ENCODE assay signal across 27 mouse cellular contexts in genomic region chr2:59289411-59289810, GRCm38 (mm10).
DNase-seq lines count a peak whose midpoint lies in the region; ATAC-seq and TF ChIP-seq lines count a peak whose summit lies in the region.
"Had no signal": no experiment of that assay in that cellular context is flagged by ENCODE, and none has a peak within 500 bp of the region (broad histone marks: within the 10 kb centered on the region; RNA-seq: fewer than 3 reads in every experiment).

No protein-coding gene starts in this region.

- no peaks in the 10 kb centered on the region for H3K27me3 ChIP-seq in midbrain, embryonic 11.5 days (ENCODE audit: control insufficient read depth, insufficient read depth, low read length)
- no peaks in the 10 kb centered on the region for H3K27me3 ChIP-seq in midbrain, embryonic 16.5 days (ENCODE audit: control insufficient read depth, insufficient read depth, low read depth, low read length)
- no peaks in the 10 kb centered on the region for H3K27me3 ChIP-seq in cerebellum, adult 2 months (ENCODE audit: control insufficient read depth, insufficient read depth, low read length)
- H3K27me3 ChIP-seq: CH12.LX; embryonic facial prominence, embryonic 13.5 days; embryonic facial prominence, embryonic 15.5 days; forebrain, embryonic 12.5 days; Patski had no signal

- no peak for TF ChIP-seq POLR2A in cerebellum, adult 2 months (IDR thresholded peaks at IDR 0.05; ENCODE audit: borderline replicate concordance, insufficient read depth, low read length)

- no peak for TF ChIP-seq CTCF in cerebellum, adult 2 months (IDR thresholded peaks at IDR 0.05; ENCODE audit: borderline replicate concordance, insufficient read depth, low read depth, low read length)

- H3K36me3 ChIP-seq in midbrain, embryonic 11.5 days (ENCODE audit: control insufficient read depth, insufficient read depth, low read length): no peaks in the 10 kb centered on the region
- no peaks in the 10 kb centered on the region for H3K36me3 ChIP-seq in midbrain, embryonic 16.5 days (ENCODE audit: control insufficient read depth, insufficient read depth, low read length)
- H3K36me3 ChIP-seq: embryonic facial prominence, embryonic 13.5 days; embryonic facial prominence, embryonic 15.5 days; forebrain, embryonic 12.5 days had no signal

- peak; percentile 39 for DNase-seq in midbrain, embryonic 11.5 days (ENCODE audit: low spot score, missing footprints)
- peak; percentile 62 for DNase-seq in Muller cell, postnatal 12 days (ENCODE audit: inconsistent ontology term)
- DNase-seq in gastrocnemius, postnatal 14 days: no peak
- DNase-seq in cerebellum, adult 2 months: no peak
- DNase-seq: adrenal gland, adult 8-10 months; adrenal gland, postnatal 14 days; adrenal gland, postnatal 36 days; B cell, adult 2 months; cerebellum, adult 11-12 months; cerebellum, adult 8-10 months; cerebellum, adult 9-11 months; cerebellum, postnatal 14 days; cerebellum, postnatal 36 days; embryo, embryonic 11 days had no signal

- H3K4me2 ChIP-seq in midbrain, embryonic 11.5 days: no peak overlapping the region
- H3K4me2 ChIP-seq in midbrain, embryonic 16.5 days (ENCODE audit: low read length): no peak overlapping the region
- H3K4me2 ChIP-seq: embryonic facial prominence, embryonic 13.5 days; embryonic facial prominence, embryonic 15.5 days; forebrain, embryonic 12.5 days had no signal

- no peaks in the 10 kb centered on the region for H3K9me3 ChIP-seq in midbrain, embryonic 11.5 days (ENCODE audit: control insufficient read depth, low read length)
- no peaks in the 10 kb centered on the region for H3K9me3 ChIP-seq in midbrain, embryonic 16.5 days (replicated peaks; ENCODE audit: control insufficient read depth, low read length, poor library complexity, severe bottlenecking)
- H3K9me3 ChIP-seq: embryonic facial prominence, embryonic 13.5 days; embryonic facial prominence, embryonic 15.5 days; forebrain, embryonic 10.5 days; forebrain, embryonic 12.5 days; G1E had no signal

- H3K4me1 ChIP-seq in midbrain, embryonic 11.5 days (ENCODE audit: control insufficient read depth, insufficient read depth, low read length): no peaks in the 10 kb centered on the region
- no peaks in the 10 kb centered on the region for H3K4me1 ChIP-seq in midbrain, embryonic 16.5 days (ENCODE audit: control insufficient read depth, insufficient read depth, low read length)
- peaks cover 6% of the 10 kb centered on the region for H3K4me1 ChIP-seq in cerebellum, adult 2 months (ENCODE audit: control insufficient read depth, insufficient read depth, low read length)
- H3K4me1 ChIP-seq: forebrain, embryonic 12.5 days had no signal

- ATAC-seq in midbrain, embryonic 11.5 days (ENCODE audit: low FRiP score): no peak
- ATAC-seq in midbrain, embryonic 16.5 days: no peak
- ATAC-seq: activated CD4-positive, CD25-positive, alpha-beta regulatory T cell, adult 4 months; CD4-positive, CD25-positive, alpha-beta regulatory T cell, adult 4 months; forebrain, embryonic 14.5 days; forebrain, embryonic 16.5 days; Patski had no signal

- H3K9ac ChIP-seq in midbrain, embryonic 11.5 days (ENCODE audit: low read length): no peak overlapping the region
- H3K9ac ChIP-seq in midbrain, embryonic 16.5 days (ENCODE audit: low read depth, low read length): no peak overlapping the region
- H3K9ac ChIP-seq: embryonic facial prominence, embryonic 13.5 days; embryonic facial prominence, embryonic 15.5 days; forebrain, embryonic 12.5 days had no signal

- WGBS in midbrain, embryonic 11.5 days: 87% methylated on average over 2 of the region's 2 CpGs
- 82% methylated on average over 2 of the region's 2 CpGs for WGBS in midbrain, embryonic 16.5 days
- 82% methylated on average over 2 of the region's 2 CpGs for WGBS in cerebellum, adult 2 months

- no peak overlapping the region for H3K4me3 ChIP-seq in midbrain, embryonic 11.5 days (ENCODE audit: low read depth, low read length)
- H3K4me3 ChIP-seq in midbrain, embryonic 16.5 days (ENCODE audit: low read depth, low read length): no peak overlapping the region
- no peak overlapping the region for H3K4me3 ChIP-seq in cerebellum, adult 2 months (replicated peaks; ENCODE audit: insufficient read depth, low read depth, low read length)
- H3K4me3 ChIP-seq: embryonic facial prominence, embryonic 13.5 days; embryonic facial prominence, embryonic 15.5 days; erythroblast, embryonic 14.5 days; forebrain, embryonic 10.5 days; forebrain, embryonic 12.5 days had no signal

- H3K27ac ChIP-seq in midbrain, embryonic 11.5 days (ENCODE audit: low read depth, low read length): no peak overlapping the region
- no peak overlapping the region for H3K27ac ChIP-seq in midbrain, embryonic 16.5 days (ENCODE audit: low read length)
- H3K27ac ChIP-seq in cerebellum, adult 2 months (ENCODE audit: insufficient read depth, low read length): no peak overlapping the region
- H3K27ac ChIP-seq: embryonic facial prominence, embryonic 13.5 days; embryonic facial prominence, embryonic 15.5 days; forebrain, embryonic 10.5 days; forebrain, embryonic 12.5 days had no signal

- intact Hi-C loops in gastrocnemius, postnatal 14 days (cut with DNase I; ENCODE audit: low total_unique reads): no loop called here

Comparison
In these comparisons a context has a peak if more than half of its experiments do, and no peak if none do; other contexts are left out.
1. DNase-seq: peak in midbrain, embryonic 11.5 days (single experiment) and Muller cell, postnatal 12 days (single experiment); none in gastrocnemius, postnatal 14 days (single experiment) and cerebellum, adult 2 months (0 of 2).